Mouse (Mus musculus): ENCODE results near the gene Tspan11. TPM values are rescaled to one million over a fixed set of nuclear protein-coding genes. Genes with fewer than 3 reads are reported as not detected.
A peak's percentile ranks its signal among the peaks of the same experiment; 100 is the strongest.

Tspan11 gene
- polyA plus RNA-seq, 1 experiment: 3.4 TPM

- peak; percentile 45 for DNase-seq (ENCODE audit: low spot score)
These were observed 102.3 kb downstream of the Tspan11 start for GRCm38 (mm10) chr6:127989624-127990212.

GRCm38 (mm10) chr6:127991509-127992176, 104.3 kb downstream of the Tspan11 start:
- no peak for DNase-seq (ENCODE audit: low spot score)

- DNase-seq (ENCODE audit: low spot score): no peak
These were observed 105.6 kb downstream of the Tspan11 start for GRCm38 (mm10) chr6:127992993-127993392.

- no peak for DNase-seq (ENCODE audit: low spot score)
These were observed 109.5 kb downstream of the Tspan11 start for GRCm38 (mm10) chr6:127996928-127997327.

GRCm38 (mm10) chr6:127999118-127999517, 111.7 kb downstream of the Tspan11 start:
- DNase-seq (ENCODE audit: low spot score): no peak

- no peak for DNase-seq (ENCODE audit: low spot score)
These were observed 113.4 kb downstream of the Tspan11 start for GRCm38 (mm10) chr6:128000777-128001176.

GRCm38 (mm10) chr6:128001587-128001986, 114.2 kb downstream of the Tspan11 start:
- DNase-seq (ENCODE audit: low spot score): no peak

GRCm38 (mm10) chr6:128002104-128002503, 114.7 kb downstream of the Tspan11 start:
- no peak for DNase-seq (ENCODE audit: low spot score)

GRCm38 (mm10) chr6:128002667-128003066, 115.3 kb downstream of the Tspan11 start:
- no peak for DNase-seq (ENCODE audit: low spot score)

- no peak for DNase-seq (ENCODE audit: low spot score)
These were observed 116.2 kb downstream of the Tspan11 start for GRCm38 (mm10) chr6:128003542-128003941.

Other genes starting within 250 kb of the Tspan11 start
- gene Prmt8, start 118.1 kb upstream of the Tspan11 start, polyA plus RNA-seq (2012; rRNA removed): 0.06 TPM in 1 of 2 replicates, not detected in the other

Data from urinary bladder, adult 2 months (tissue).